Mouse (Mus musculus) layer of hippocampus, adult 9-10 months (tissue): Measurements from ENCODE around the gene Apol6.
"Not testable (repeated sequence)": the region's sequence is repeated elsewhere in the genome, so short reads cannot be mapped to it uniquely, and the experiment has no call there.

Experiments
- DNase-seq: peaks from one replicate; pipeline ENCODE4 v3.0.0; 2022; ENCODE audit warnings: low spot score

The Apol6 gene

DNA sequence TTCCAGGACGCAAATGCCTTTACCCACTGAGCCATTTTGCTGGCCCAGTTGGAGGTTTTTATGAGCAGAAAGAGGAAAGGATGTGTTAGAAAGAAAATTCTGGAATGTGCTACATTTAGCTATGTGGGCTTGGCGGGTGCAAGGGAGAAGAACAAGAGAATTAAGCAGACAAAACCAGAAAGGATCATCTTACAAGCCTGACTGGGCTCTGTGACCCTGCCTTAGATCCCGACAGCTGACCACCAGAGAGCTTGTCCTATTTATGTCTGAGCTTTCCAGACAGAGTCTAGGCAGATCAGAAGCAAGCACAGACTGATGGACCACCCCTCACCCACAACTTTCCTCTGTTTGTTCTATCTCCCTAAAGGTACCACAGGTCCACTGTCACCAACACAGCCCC lies 13.3 kb upstream of the Apol6 start:
- no peak for DNase-seq

DNA sequence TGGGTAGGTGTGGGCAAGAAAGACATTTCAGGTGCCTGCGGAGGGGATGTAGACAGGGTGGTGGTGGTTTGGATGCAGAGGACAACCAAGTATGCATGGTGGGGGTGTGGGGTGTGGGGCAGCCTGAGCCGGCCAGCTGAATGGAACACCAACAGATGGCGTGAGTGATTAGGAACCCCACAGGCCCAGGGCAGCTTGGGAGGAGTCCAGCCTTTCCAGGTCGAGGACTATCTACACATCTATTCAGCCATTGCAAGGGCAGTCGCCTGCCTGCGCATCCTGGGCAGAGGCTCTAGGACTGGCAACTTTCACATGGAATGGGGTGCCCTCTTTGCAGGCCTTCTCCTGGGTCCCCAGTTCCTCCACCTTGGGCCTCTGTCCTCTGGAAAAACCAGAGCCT lies 10.0 kb upstream of the Apol6 start:
- no peak for DNase-seq

GRCm38 (mm10) chr15:77035643-77036042 lies 8.9 kb upstream of the Apol6 start:
- no peak for DNase-seq

- no peak for DNase-seq
These were observed 8.1 kb upstream of the Apol6 start for GRCm38 (mm10) chr15:77036320-77036988.

GRCm38 (mm10) chr15:77036989-77037277 lies 7.6 kb upstream of the Apol6 start:
- DNase-seq = no peak

- DNase-seq = no peak
These were observed 7.0 kb upstream of the Apol6 start for GRCm38 (mm10) chr15:77037278-77038161.

GRCm38 (mm10) chr15:77039211-77039700 lies 5.3 kb upstream of the Apol6 start:
- DNase-seq = no peak

DNA sequence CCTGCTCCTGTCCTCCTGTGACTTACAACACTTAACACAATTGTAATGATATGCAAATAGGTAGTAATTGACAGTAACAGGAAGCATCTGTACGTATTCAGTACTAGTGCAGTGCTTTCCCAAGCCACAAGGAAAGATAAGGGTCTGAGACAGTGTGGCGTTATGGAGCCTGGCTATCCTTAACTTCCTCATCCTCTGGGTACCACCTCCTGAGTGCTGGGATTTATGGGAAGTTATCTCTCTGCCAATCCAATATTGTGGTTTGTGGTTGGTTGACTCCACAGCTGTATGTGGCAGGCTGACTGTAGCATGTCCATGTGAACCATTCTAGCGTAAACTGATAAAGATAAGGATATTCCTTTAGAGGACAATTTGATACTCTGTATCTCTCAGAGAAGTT lies 3.7 kb upstream of the Apol6 start:
- DNase-seq = no peak

- no peak for DNase-seq
These were observed 1.1 kb downstream of the Apol6 start for GRCm38 (mm10) chr15:77045609-77046008.

DNA sequence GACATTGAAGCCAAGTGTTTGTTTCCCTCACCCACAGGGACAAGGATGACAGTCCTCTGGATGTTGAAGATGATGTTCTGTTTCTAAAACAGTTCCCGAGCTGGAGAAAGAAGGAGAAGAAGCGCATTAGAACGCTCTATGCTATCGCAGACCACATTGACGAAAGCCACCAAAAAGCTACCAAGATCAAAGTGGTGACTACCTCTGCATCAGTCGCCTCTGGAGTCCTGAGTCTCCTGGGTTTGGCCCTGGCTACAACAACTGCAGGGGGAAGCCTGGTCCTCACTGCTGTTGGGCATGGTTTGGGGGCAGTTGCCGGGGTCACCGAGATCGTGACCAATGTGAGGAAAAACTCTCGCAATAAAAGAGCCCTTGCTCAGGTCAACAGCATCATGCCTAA lies 6.0 kb downstream of the Apol6 start, which contains the start of gene Mb:
Gene Mb (minus strand): TSS at position 101 of the 400 bp plus-strand sequence.
- no peak for DNase-seq

- DNase-seq = no peak
These were observed 7.6 kb downstream of the Apol6 start for GRCm38 (mm10) chr15:77052176-77052575.

GRCm38 (mm10) chr15:77053021-77053420 lies 8.5 kb downstream of the Apol6 start:
- no peak for DNase-seq

DNA sequence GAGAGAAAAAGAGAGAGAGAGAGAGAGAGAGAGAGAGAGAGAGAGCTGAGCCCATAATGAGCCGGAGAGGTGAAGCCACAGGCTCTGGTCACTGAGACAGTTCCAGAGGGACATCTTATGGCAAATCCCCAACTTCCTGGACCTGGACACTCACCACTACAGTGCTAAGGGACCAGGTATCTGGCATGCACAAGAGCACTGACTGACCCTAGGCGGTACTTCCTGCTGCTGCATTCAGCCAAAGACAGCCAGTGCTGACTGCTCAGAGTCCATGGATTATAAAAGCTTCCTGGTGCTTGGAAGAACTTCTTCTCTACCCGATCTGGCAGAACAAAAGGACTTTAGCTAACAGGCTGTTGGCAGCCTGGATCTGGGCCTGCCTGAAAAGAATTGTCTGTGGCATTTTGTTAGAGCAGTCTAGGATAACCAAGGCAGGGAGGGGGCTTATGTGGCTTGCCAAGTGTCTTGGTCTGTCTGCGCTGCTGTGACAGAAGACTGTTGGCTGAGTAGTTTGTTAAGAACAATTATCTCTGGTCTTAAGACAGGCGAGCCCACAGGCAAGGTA lies 10.2 kb downstream of the Apol6 start:
- DNase-seq = no peak

GRCm38 (mm10) chr15:77056001-77056790 lies 11.7 kb downstream of the Apol6 start:
- DNase-seq = no peak

- no peak for DNase-seq
These were observed 12.2 kb downstream of the Apol6 start for GRCm38 (mm10) chr15:77056791-77057051.

GRCm38 (mm10) chr15:77058566-77058965 lies 14.0 kb downstream of the Apol6 start:
- no peak for DNase-seq

- not testable (repeated sequence) for DNase-seq
These were observed 14.9 kb downstream of the Apol6 start for GRCm38 (mm10) chr15:77059416-77059815.

GRCm38 (mm10) chr15:77062746-77063145 lies 18.2 kb downstream of the Apol6 start:
- no peak for DNase-seq

DNA sequence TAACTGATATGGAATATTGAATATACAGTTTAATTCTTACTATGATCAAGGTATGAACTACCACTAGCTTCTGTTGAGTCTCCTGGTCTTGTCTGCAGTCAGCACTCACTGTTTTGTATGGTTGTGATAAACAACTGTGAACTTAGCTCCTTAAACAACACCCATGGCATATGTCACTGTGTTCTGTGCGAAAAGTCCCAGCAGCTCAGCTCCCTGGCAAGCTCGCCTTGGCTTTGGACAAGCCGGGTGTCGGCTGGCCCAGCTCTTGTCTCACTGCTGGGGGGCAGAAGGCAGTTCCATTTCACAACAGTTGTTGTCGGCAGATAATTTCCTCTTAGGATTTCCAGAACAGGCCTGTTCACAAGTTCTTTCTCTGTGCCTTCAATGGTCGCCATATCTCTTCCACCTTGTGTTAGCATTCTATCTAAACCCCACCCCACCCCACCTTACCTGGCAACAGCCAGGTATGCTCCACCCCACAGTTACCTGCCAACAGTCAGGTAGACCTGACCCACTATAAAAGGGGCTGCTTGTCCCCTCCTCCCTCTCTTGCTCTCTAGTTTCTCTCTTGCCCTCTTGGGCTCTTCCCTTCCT lies 20.8 kb downstream of the Apol6 start:
- no peak for DNase-seq

DNA sequence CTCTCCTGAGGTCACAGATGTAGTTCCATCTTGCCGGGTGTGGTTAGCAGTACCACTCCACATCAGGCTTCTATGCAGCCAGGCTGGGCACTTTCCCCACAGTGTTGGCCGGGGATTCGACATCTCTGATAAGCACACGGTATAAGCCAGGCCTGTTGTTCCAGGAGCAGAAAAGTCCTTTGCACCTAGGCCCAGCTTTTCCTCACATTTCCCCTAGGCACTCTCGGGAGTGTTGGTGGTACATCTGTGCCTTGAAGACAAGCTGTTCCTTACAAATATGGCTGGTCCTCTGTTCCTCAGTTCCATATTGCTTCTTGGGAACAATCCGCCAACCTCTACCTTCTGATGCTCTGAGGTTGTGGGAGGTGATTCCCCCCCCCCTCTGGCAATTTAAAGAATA lies 21.7 kb downstream of the Apol6 start:
- no peak for DNase-seq

DNA sequence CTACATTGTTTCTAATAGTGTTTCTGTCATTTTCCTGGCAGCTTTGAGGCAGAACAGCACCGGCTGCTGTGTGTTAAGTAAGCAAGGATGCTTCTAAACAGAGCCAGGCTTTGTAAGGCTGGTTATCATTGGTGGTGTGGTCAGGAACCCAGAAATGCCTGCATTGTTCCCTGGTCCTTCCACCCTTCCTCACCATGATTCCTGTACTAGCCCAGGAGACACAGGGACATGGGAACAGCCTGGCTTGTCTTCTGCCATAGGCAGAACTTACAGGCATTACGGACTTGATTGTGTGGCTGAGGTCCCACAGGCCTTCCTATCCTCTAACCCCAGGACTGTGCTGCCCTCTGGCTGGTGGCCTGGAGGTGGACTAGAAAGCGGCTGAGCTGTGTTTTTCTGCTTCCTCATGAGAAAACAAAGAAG lies 23.9 kb downstream of the Apol6 start:
- no peak for DNase-seq

GRCm38 (mm10) chr15:77069019-77069418 lies 24.5 kb downstream of the Apol6 start:
- no peak for DNase-seq
